Comparison of ENCODE assay signal across 10 mouse cellular contexts in the genomic region with DNA sequence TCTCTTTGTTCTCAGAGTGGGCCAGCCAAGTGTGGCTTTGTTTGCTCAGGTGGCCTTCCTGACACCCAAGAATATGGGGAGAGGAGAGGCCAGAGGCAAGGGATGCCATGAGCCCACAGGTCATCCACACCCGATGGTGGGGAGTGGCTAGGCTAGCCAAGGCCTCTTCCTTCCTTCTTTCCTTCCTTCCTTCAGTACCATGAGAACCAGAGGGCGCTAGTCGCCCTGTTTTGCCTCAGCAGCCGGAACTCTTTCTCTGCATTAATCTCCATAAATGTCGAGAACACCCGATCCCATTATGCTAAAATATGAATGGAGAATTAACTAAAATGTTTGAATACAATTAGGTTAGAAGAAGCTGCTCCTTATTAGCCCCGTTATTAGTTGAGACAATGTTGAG. TPM values are rescaled to one million over a fixed set of nuclear protein-coding genes. Genes with fewer than 3 reads are reported as not detected.
A peak's percentile ranks its signal among the peaks of the same experiment; 100 is the strongest.
DNase-seq lines count a peak whose midpoint lies in the region; TF ChIP-seq lines count a peak whose summit lies in the region.
"Had no signal": no experiment of that assay in that cellular context is flagged by ENCODE, and none has a peak within 500 bp of the region (broad histone marks: within the 10 kb centered on the region; RNA-seq: fewer than 3 reads in every experiment).

No protein-coding gene starts in this region.

- peaks cover 27% of the 10 kb centered on the region for H3K4me1 ChIP-seq in cerebellum, adult 2 months (ENCODE audit: control insufficient read depth, insufficient read depth, low read length)

- no peak overlapping the region for H3K27ac ChIP-seq in cerebellum, adult 2 months (ENCODE audit: insufficient read depth, low read length)
- H3K27ac ChIP-seq: neural tube, embryonic 12.5 days had no signal

- no peak overlapping the region for H3K4me3 ChIP-seq in cerebellum, adult 2 months (replicated peaks; ENCODE audit: insufficient read depth, low read depth, low read length)
- H3K4me3 ChIP-seq: neural tube, embryonic 12.5 days had no signal

- DNase-seq in cerebellum, adult 2 months, result peak; percentile 54 to 60
- no peak for DNase-seq in cerebellum, adult 11 months
- peak; percentile 52 for DNase-seq in layer of hippocampus, adult 11-12 months (ENCODE audit: low spot score)
- DNase-seq in layer of hippocampus, postnatal 36 days, result no peak
- peak; percentile 19 for DNase-seq in adrenal gland, adult 8-10 months
- peak; percentile 53 to 58 for DNase-seq in kidney, adult 8-10 months
- peak; percentile 64 for DNase-seq in testis, postnatal 10 days (ENCODE audit: low spot score)
- DNase-seq in thymus, postnatal 36 days, result no peak

- 47% methylated on average over 7 of the region's 7 CpGs for WGBS in cerebellum, adult 2 months

- peak; percentile 45; the same call in 1 of the 2 replicates for TF ChIP-seq CTCF in cerebellum, adult 2 months (IDR thresholded peaks at IDR 0.05; ENCODE audit: borderline replicate concordance, insufficient read depth, low read depth, low read length)

- H3K27me3 ChIP-seq in cerebellum, adult 2 months (ENCODE audit: control insufficient read depth, insufficient read depth, low read length), result no peaks in the 10 kb centered on the region

- no peak for TF ChIP-seq POLR2A in cerebellum, adult 2 months (IDR thresholded peaks at IDR 0.05; ENCODE audit: borderline replicate concordance, insufficient read depth, low read length)

RNA-seq across cellular contexts. Expression of a gene that starts 27.5 kb away (rescaled TPM):
- 0.64 and 0.71 TPM in 2 replicates for polyA plus RNA-seq in cerebellum, adult 2 months (2012; rRNA removed)
- total RNA-seq in layer of hippocampus, postnatal 36 days (2021), result 1 to 10 TPM; 2.2 to 2.9 TPM
- 10 to 100 TPM in 2 of 4 experiments, 1 to 10 TPM in 2; 4.7 to 15.0 (median 9.4) TPM for total RNA-seq in adrenal gland, adult 8-10 months (2022)

RNA-seq across cellular contexts. Expression of a gene that starts 53.7 kb away (rescaled TPM):
- 199 and 248 TPM in 2 replicates for polyA plus RNA-seq in cerebellum, adult 2 months (2012; rRNA removed)
- 10 to 100 TPM; 65.7 to 81.0 TPM for total RNA-seq in layer of hippocampus, postnatal 36 days (2021)
- under 1 TPM; 0.14 to 0.73 (median 0.21) TPM for total RNA-seq in adrenal gland, adult 8-10 months (2022)
- total RNA-seq: common myeloid progenitor, adult 5-6 weeks had no signal

Comparison
In these comparisons a context has a peak if more than half of its experiments do, and no peak if none do; other contexts are left out.
1. DNase-seq: peak in cerebellum, adult 2 months (2 of 2), layer of hippocampus, adult 11-12 months (single experiment), adrenal gland, adult 8-10 months (single experiment), kidney, adult 8-10 months (2 of 2) and testis, postnatal 10 days (single experiment); none in cerebellum, adult 11 months (single experiment), layer of hippocampus, postnatal 36 days (0 of 2) and thymus, postnatal 36 days (0 of 2).
2. RNA of a gene that starts 53.7 kb away (total RNA-seq): 65.7 to 81.0 TPM in layer of hippocampus, postnatal 36 days; 0.14 to 0.73 TPM in adrenal gland, adult 8-10 months; every median in the first group is over 10 times any median in the second.